In the genomic region with DNA sequence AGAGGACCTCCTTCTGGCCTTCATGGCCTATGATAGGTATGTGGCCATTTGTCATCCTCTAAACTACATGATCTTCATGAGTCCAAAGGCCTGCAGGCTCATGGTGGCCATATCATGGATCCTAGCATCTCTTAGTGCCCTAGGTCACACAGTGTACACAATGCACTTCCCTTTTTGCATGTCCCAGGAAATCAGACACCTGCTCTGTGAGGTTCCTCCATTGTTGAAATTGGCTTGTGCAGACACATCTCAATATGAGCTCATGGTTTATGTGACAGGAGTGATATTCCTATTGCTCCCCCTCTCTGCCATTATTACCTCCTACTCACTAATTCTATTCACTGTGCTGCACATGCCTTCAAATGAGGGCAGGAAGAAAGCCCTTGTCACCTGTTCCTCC, we compare ENCODE assay signal across 13 mouse cellular contexts. TPM values are rescaled to one million over a fixed set of nuclear protein-coding genes. Genes with fewer than 3 reads are reported as not detected.
"Had no signal": no experiment of that assay in that cellular context is flagged by ENCODE, and none has a peak within 500 bp of the region (broad histone marks: within the 10 kb centered on the region; RNA-seq: fewer than 3 reads in every experiment).

No protein-coding gene starts in this region.

- DNase-seq: retina, postnatal 1 day; right cerebral cortex, adult 18-20 months; right cerebral cortex, postnatal 14 days; right cerebral cortex, postnatal 25 days; right cerebral cortex, postnatal 4 days; spleen, adult 18-20 months; thymus, adult 18-20 months; thymus, adult 2 months; thymus, postnatal 14 days; thymus, postnatal 25 days; thymus, postnatal 36 days; thymus, postnatal 4 days had no signal

RNA-seq across cellular contexts. Expression of a gene that starts 4.5 kb away (rescaled TPM):
- total RNA-seq: neutrophil, adult 5-6 weeks had no signal

RNA-seq across cellular contexts. Expression of a gene that starts 9.8 kb away (rescaled TPM):
- total RNA-seq: neutrophil, adult 5-6 weeks had no signal

RNA-seq across cellular contexts. Expression of a gene that starts 15.3 kb away (rescaled TPM):
- total RNA-seq: neutrophil, adult 5-6 weeks had no signal

RNA-seq across cellular contexts. Expression of a gene that starts 24.7 kb away (rescaled TPM):
- total RNA-seq: neutrophil, adult 5-6 weeks had no signal
